Mouse (Mus musculus): ENCODE data around the gene Gm20388. TPM values are rescaled to one million over a fixed set of nuclear protein-coding genes. Genes with fewer than 3 reads are reported as not detected.

Gm20388 gene
- total RNA-seq, 2 experiments from 2014 or later, result 11.4 to 18.1 TPM

GRCm38 (mm10) chr8:121477851-121478547, 1567.4 kb downstream of the Gm20388 start:
- no peak for ATAC-seq (replicated peaks; ENCODE audit: low FRiP score, low TSS enrichment, poor library complexity, severe bottlenecking)

- no peak for ATAC-seq (replicated peaks; ENCODE audit: low FRiP score, low TSS enrichment, poor library complexity, severe bottlenecking)
Measured at GRCm38 (mm10) chr8:121479144-121479543, 1568.5 kb downstream of the Gm20388 start.

- no peak for ATAC-seq (replicated peaks; ENCODE audit: low FRiP score, low TSS enrichment, poor library complexity, severe bottlenecking)
Measured at GRCm38 (mm10) chr8:121480411-121481031, 1569.9 kb downstream of the Gm20388 start.

GRCm38 (mm10) chr8:121484072-121484782, 1573.6 kb downstream of the Gm20388 start:
- no peak for ATAC-seq (replicated peaks; ENCODE audit: low FRiP score, low TSS enrichment, poor library complexity, severe bottlenecking)

- ATAC-seq (replicated peaks; ENCODE audit: low FRiP score, low TSS enrichment, poor library complexity, severe bottlenecking), result no peak
Measured at GRCm38 (mm10) chr8:121491633-121492032, 1581.0 kb downstream of the Gm20388 start.

- ATAC-seq (replicated peaks; ENCODE audit: low FRiP score, low TSS enrichment, poor library complexity, severe bottlenecking), result no peak
Measured at GRCm38 (mm10) chr8:121497621-121498020, 1587.0 kb downstream of the Gm20388 start.

DNA sequence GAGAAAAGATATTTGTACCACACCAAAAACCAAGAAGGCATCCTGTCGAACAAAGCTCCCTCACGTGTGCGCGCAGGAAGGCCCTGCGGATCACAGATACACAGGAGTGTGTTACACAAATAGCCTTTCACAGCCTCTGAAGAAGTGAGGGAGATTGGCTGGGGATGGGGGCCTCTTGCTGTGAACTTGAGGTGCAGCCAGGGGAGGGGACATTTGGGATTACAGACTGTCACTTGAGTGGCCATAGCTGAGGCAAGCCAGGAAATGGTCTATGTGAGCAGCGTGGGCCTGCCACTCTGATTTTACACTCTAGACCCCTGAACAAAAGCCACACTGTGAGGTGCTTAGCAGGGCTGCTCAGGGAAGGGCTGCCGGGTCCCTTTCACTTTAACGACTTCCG, 1601.1 kb downstream of the Gm20388 start:
- no peak for ATAC-seq (replicated peaks; ENCODE audit: low FRiP score, low TSS enrichment, poor library complexity, severe bottlenecking)

- peak; percentile 88; the same call in 1 of the 2 replicates for ATAC-seq (replicated peaks; ENCODE audit: low FRiP score, low TSS enrichment, poor library complexity, severe bottlenecking)
Measured at GRCm38 (mm10) chr8:121513429-121513828, 1602.8 kb downstream of the Gm20388 start.

DNA sequence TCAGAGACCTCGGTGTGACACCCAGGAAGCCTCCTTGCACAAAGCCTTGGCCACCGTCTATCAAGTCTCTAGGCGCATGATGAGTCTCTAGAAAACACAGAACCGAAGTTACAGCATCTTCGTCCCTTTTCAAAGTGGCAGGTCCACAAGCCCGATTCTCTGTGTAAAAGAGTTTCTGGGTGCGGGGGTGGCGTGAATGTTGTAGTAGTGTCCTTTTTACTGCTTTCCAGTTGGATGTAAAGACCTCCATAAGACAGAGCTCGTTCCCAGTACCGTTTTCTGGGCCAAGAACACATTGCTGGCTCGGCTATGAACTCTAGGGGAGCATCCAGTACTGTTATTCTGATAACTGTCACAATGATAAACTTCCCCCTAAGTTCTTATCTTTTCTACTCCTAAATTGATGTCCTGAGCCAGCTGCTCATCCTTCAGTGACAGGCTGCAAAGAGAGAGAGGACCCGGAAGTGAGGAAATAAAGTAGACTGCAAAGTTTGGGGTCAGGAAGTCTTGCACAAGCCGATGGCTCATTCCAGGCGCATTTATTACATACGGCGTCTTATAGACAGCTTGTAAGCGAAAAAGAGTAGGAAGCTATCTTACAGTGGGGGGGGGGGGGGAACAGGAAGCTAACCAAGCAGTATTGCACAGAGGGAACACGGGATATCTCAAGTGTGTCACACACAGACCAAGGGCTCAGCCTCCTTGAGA, 1614.6 kb downstream of the Gm20388 start:
- no peak for ATAC-seq (replicated peaks; ENCODE audit: low FRiP score, low TSS enrichment, poor library complexity, severe bottlenecking)

GRCm38 (mm10) chr8:121526811-121527550, 1616.3 kb downstream of the Gm20388 start:
- ATAC-seq (replicated peaks; ENCODE audit: low FRiP score, low TSS enrichment, poor library complexity, severe bottlenecking), result no peak

- ATAC-seq (replicated peaks; ENCODE audit: low FRiP score, low TSS enrichment, poor library complexity, severe bottlenecking), result no peak
Measured at GRCm38 (mm10) chr8:121527751-121528150, 1617.1 kb downstream of the Gm20388 start.

- no peak for ATAC-seq (replicated peaks; ENCODE audit: low FRiP score, low TSS enrichment, poor library complexity, severe bottlenecking)
Measured at GRCm38 (mm10) chr8:121528790-121529189, 1618.1 kb downstream of the Gm20388 start.

- ATAC-seq (replicated peaks; ENCODE audit: low FRiP score, low TSS enrichment, poor library complexity, severe bottlenecking), result no peak
Measured at GRCm38 (mm10) chr8:121530639-121531038, 1620.0 kb downstream of the Gm20388 start.

DNA sequence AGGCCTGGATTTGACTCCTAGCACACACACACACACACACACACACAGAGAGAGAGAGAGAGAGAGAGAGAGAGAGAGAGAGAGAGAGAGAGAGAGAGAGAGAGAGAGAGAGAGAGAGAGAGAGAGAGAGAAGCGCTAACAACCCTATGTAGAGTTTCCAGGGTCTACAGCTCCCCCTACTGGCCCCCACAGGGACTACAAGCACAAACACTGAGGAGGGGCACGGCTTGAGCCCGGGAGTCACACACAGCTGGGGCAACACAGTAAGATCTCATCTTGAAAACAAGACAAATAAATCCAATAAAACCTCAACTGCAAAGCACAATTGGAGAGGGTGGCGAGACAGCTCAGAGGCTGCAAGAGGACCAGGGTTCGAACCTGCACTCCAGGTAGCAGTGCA, 1621.7 kb downstream of the Gm20388 start:
- ATAC-seq (replicated peaks; ENCODE audit: low FRiP score, low TSS enrichment, poor library complexity, severe bottlenecking), result no peak

DNA sequence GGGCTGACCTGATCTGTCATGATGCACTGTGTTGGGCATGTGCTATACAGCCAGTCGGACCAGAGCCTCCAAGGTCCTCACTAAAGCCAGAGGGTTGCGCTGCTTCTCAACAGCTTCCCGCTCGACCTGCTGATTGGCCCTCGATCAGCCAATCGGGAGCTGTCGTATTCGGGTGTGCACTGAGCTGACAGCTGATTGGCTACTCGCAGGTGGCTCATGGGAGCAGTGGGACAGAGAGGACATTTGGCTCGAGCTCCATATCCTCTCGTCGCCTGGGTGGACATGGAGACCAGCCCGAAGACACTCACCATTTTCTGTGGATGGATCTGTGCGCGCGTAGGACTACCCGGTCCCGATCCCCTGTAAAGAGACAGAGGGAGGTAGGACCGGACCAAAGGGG, 1631.2 kb downstream of the Gm20388 start:
- no peak for ATAC-seq (replicated peaks; ENCODE audit: low FRiP score, low TSS enrichment, poor library complexity, severe bottlenecking)

GRCm38 (mm10) chr8:121542901-121543300, 1632.3 kb downstream of the Gm20388 start:
- no peak for ATAC-seq (replicated peaks; ENCODE audit: low FRiP score, low TSS enrichment, poor library complexity, severe bottlenecking)

GRCm38 (mm10) chr8:121544276-121544785, 1633.7 kb downstream of the Gm20388 start, which contains the start of gene 1700018B08Rik:
Gene 1700018B08Rik, minus strand, starts transcription at chr8:121544320.
- ATAC-seq (replicated peaks; ENCODE audit: low FRiP score, low TSS enrichment, poor library complexity, severe bottlenecking), result no peak

- ATAC-seq (replicated peaks; ENCODE audit: low FRiP score, low TSS enrichment, poor library complexity, severe bottlenecking), result no peak
Measured at GRCm38 (mm10) chr8:121544936-121545335, 1634.3 kb downstream of the Gm20388 start.

GRCm38 (mm10) chr8:121547132-121547531, 1636.5 kb downstream of the Gm20388 start:
- peak; percentile 81 for ATAC-seq (replicated peaks; ENCODE audit: low FRiP score, low TSS enrichment, poor library complexity, severe bottlenecking)

All from megakaryocyte-erythroid progenitor cell, adult 5-6 weeks (primary cell).